Mouse (Mus musculus) stomach, embryonic 15.5 days (tissue): ENCODE results near the gene Gm28051. TPM values are rescaled to one million over a fixed set of nuclear protein-coding genes. Genes with fewer than 3 reads are reported as not detected.
A peak's percentile ranks its signal among the peaks of the same experiment; 100 is the strongest.

ENCODE experiments used
- ATAC-seq: fragments of 200-750 bp; cut with Nextera tagmentation; 2 replicates; pipeline ENCODE4 v1.8.0; 2017; ENCODE audit warnings: low read depth, moderate number of reproducible peaks, moderate TSS enrichment; ENCODE audit not compliant: insufficient read depth, low FRiP score
- H3K27ac ChIP-seq: fragments of 300-500 bp; sonication (generic); 2 replicates; pipeline ENCODE4 v1.5.1; 2015; ENCODE audit warnings: mild to moderate bottlenecking, inconsistent platforms
- H3K27me3 ChIP-seq: fragments of 300-500 bp; sonication (generic); replicated peaks from 2 replicates; pipeline ENCODE4 v1.6.1; 2015; ENCODE audit warnings: inconsistent platforms
- H3K36me3 ChIP-seq: fragments of 300-500 bp; sonication (generic); 2 replicates; pipeline ENCODE4 v1.6.1; 2015; ENCODE audit warnings: inconsistent platforms
- H3K4me1 ChIP-seq: fragments of 300-500 bp; sonication (generic); 2 replicates; pipeline ENCODE4 v1.6.1; 2015; ENCODE audit warnings: inconsistent platforms
- H3K4me2 ChIP-seq: fragments of 300-500 bp; sonication (generic); 2 replicates; pipeline ENCODE4 v1.6.1; 2015; ENCODE audit warnings: mild to moderate bottlenecking, inconsistent platforms
- H3K4me3 ChIP-seq: fragments of 300-500 bp; sonication (generic); replicated peaks from 2 replicates; pipeline ENCODE4 v1.5.1; 2015; ENCODE audit warnings: inconsistent platforms
- H3K9ac ChIP-seq: fragments of 300-500 bp; sonication (generic); 2 replicates; pipeline ENCODE4 v1.6.1; 2015; ENCODE audit warnings: inconsistent platforms
- H3K9me3 ChIP-seq: fragments of 300-500 bp; sonication (generic); 2 replicates; pipeline ENCODE4 v1.6.1; 2016; ENCODE audit warnings: inconsistent platforms
- WGBS: fragments of 180-500 bp; shearing (Covaris S2); methylation state at CpG from one replicate; pipeline ENCODE4 v1.1.7; 2015; 5-methylcytosine and 5-hydroxymethylcytosine counted together
- polyA plus RNA-seq: library from polyadenylated mRNA; unstranded; fragments of >200 nt; fragmentation: Nextera tagmentation; extraction: Ambion mirVana; gene quantifications from 2 replicates; pipeline ENCODE4 v1.2.1, GENCODE M21; 2015

Gene Gm28051
- polyA plus RNA-seq: not detected in 2 replicates

DNA sequence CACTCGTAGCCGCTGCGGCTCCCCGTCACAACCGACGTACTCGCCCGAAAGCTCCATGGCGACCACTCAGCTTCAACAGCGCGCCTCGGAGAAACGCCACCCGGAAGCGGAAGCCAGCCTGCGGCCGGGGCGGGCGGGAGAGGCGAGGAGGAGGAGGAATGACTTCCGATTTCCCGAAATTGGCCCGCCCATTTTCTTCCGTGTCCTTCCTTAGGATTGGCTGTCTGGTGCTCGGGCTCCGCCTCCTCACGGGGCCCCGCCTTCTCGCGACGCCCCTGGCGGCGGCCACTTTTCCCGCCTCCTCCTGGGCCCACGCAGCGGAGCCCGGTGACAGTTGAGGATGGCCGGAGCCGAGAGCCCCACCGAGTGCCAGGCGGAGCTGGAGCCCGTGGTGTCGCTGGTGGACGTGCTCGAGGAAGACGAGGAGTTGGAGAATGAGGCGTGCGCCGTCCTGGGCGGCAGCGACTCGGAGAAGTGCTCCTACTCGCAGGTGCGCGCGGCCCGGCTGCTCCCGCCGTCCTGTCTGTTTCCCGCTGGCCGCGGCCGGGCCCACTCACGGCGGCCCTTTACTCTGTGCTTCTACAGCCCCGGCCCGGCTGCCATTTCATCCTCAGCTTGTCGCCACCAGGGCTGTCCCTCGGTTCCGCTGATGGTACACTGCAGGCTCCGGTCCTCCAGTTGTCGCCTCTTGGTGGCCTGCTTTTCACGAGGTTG is at the start of gene Gm28051, which contains the start of the genes Gon7 and Ubr7:
Gm28051 (minus strand) TSS at position 77 of the 714 bp plus-strand sequence.
Gon7 (minus strand) TSS at position 115 of the 714 bp plus-strand sequence.
Ubr7 (plus strand) TSS at position 279 of the 714 bp plus-strand sequence.
- peak within 1 kb of the TSS; percentile 93 for H3K27ac ChIP-seq
- peak; percentile 95 for ATAC-seq
- no peaks in the 10 kb centered on the region for H3K27me3 ChIP-seq
- no peaks in the 10 kb centered on the region for H3K36me3 ChIP-seq
- peak within 1 kb of the TSS; percentile 68 for H3K4me2 ChIP-seq
- H3K9me3 ChIP-seq: no peaks in the 10 kb centered on the region
- H3K4me3 ChIP-seq: peak within 1 kb of the TSS; percentile 66
- peaks cover 18% of the 10 kb centered on the region; the same call in 1 of the 2 replicates for H3K4me1 ChIP-seq
- under 1% methylated on average over 73 of the region's 73 CpGs for WGBS
- H3K9ac ChIP-seq: peak within 1 kb of the TSS; percentile 68

DNA sequence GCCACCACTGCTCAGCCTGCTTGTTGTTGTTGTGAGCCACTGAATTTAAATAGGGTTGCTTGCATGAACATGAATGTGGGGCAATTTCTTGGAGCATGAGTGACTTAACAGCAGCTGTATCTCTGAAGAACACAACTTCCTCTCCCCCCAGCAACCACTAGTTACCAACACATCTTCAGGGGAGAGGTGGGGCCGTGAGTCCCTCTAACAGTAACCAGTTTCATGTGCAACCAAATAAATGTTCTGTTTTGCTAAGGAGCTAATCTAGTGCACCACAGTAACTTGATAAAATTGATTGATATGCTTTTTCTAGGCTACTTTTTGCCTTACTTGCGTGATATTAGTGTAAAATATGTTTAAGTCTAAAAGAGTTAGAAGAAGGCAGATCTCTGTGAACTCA is 42.0 kb upstream of the Gm28051 start:
- no peak overlapping the region for H3K4me3 ChIP-seq
- no peak overlapping the region for H3K27ac ChIP-seq
- H3K36me3 ChIP-seq: no peaks in the 10 kb centered on the region
- WGBS: 90% methylated on average over 2 of the region's 2 CpGs
- no peak for ATAC-seq
- no peak overlapping the region for H3K4me2 ChIP-seq
- no peak overlapping the region for H3K9ac ChIP-seq
- H3K4me1 ChIP-seq: no peaks in the 10 kb centered on the region
- no peaks in the 10 kb centered on the region for H3K9me3 ChIP-seq
- H3K27me3 ChIP-seq: no peaks in the 10 kb centered on the region

DNA sequence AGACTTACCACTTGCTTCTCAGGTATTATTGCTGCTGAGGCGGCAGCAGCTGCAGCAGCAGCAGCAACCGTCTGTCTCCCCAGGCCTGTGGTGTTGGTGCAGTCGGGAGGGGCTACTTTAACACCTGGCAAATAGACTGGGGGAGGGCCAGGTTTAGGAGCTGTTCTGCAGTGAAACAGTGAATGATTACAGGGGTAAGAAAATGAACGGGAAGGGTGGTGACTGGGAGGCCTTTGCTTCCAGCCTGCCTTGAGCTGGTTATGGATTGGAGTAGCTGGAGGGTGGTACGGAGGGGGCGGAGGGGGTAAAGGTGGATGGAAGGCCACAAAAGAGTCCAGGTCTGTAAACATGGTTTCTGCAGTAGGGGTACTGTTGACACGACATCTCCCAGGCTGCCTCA is 30.4 kb upstream of the Gm28051 start:
- H3K4me2 ChIP-seq: no peak overlapping the region
- H3K27me3 ChIP-seq: no peaks in the 10 kb centered on the region
- 70% methylated on average over 7 of the region's 7 CpGs for WGBS
- no peak overlapping the region for H3K4me3 ChIP-seq
- H3K27ac ChIP-seq: no peak overlapping the region
- no peak for ATAC-seq
- H3K36me3 ChIP-seq: peaks cover 22% of the 10 kb centered on the region
- H3K9me3 ChIP-seq: no peaks in the 10 kb centered on the region
- H3K4me1 ChIP-seq: no peaks in the 10 kb centered on the region
- H3K9ac ChIP-seq: no peak overlapping the region

DNA sequence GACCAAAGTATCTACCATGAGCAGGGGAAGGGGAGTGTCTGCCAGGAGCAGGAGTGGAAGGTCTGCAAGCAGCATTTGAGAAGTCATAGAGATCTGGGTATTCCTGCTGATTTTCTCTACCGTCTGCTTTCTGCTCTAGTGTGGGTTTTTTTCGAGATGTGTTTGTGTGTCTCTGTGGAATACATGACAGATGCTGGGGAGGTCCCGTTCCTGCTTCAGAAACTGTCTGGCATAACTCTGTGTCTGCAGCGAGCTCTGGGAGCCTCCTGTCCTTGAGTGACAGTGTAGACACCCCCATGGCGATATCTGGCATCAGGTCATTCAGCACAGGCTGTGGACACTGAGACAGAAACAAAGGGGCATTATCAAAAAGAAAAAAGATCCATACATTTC is 28.0 kb upstream of the Gm28051 start:
- ATAC-seq: no peak
- Histone ChIP-seq H3K27ac (no peak overlapping the region), H3K27me3 (no peaks in the 10 kb centered on the region), H3K36me3 (peaks cover 16% of the 10 kb centered on the region), H3K9me3 (no peaks in the 10 kb centered on the region), H3K4me1 (no peaks in the 10 kb centered on the region), H3K4me3 (no peak overlapping the region), H3K4me2 (no peak overlapping the region), H3K9ac (no peak overlapping the region)
- 81% methylated on average over 5 of the region's 5 CpGs for WGBS

DNA sequence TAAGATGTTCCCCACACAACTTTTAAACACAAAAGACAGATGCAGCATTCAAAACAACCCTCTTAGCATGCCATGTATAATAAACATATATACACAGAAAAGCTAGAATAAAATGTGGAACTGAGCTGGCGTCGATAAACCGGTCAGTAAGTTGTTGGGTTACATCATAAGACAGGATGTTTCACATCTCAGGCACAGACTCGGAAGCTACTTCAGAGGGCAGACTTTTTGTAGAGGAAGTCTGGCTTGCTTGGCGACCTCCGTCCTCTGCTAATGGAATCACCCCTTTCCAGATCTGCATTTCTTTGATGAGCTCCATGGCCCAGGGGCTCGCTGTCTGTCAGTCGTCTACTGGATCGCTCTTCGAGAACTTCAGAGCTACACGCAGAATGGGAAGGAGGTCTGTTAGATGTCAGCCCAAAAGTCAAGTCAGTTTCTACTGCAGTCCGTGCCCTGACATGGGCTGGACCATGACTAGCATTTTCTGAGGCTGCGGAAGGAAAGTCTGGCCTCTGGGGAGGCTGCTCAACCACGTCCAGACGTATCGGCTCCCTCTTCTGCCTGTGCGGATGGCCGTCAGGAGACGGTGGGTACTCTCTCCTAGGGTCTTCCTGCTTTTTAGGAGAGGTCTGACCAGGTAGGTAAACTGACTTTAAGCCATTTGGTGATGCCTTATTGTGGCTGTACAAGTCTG is 27.5 kb upstream of the Gm28051 start:
- H3K9me3 ChIP-seq: no peaks in the 10 kb centered on the region
- WGBS: 82% methylated on average over 19 of the region's 19 CpGs
- H3K36me3 ChIP-seq: peaks cover 16% of the 10 kb centered on the region

DNA sequence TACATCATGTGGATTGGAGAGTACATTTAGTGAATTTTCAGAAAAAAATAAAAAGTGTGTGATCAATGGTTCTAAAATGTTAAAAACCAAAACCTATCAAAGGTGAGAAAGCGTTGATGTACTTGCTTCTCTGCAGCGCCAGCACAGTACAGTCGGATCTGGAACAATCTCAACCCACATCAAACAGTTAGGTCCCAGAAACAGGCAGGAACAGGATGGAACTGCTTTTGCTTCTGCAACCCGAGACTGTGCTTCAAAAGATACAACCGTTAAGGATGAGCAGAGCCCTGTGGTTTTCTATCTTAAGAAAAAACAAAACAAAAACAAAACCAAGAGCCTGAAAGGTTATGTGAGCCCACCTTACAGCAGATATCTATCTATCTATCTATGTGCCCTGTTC is 25.3 kb upstream of the Gm28051 start:
- Histone ChIP-seq H3K4me2 (no peak overlapping the region), H3K9me3 (no peaks in the 10 kb centered on the region), H3K9ac (no peak overlapping the region), H3K27ac (no peak overlapping the region), H3K27me3 (no peaks in the 10 kb centered on the region), H3K36me3 (peaks cover 10% of the 10 kb centered on the region), H3K4me3 (no peak overlapping the region), H3K4me1 (no peaks in the 10 kb centered on the region)
- 88% methylated on average over 5 of the region's 5 CpGs for WGBS
- no peak for ATAC-seq

More for the DNA sequence above, 27.5 kb upstream of the Gm28051 start:
- Histone ChIP-seq H3K4me3 (no peak overlapping the region), H3K4me1 (no peaks in the 10 kb centered on the region), H3K9ac (no peak overlapping the region), H3K27me3 (no peaks in the 10 kb centered on the region), H3K27ac (no peak overlapping the region), H3K4me2 (no peak overlapping the region)
- no peak for ATAC-seq

DNA sequence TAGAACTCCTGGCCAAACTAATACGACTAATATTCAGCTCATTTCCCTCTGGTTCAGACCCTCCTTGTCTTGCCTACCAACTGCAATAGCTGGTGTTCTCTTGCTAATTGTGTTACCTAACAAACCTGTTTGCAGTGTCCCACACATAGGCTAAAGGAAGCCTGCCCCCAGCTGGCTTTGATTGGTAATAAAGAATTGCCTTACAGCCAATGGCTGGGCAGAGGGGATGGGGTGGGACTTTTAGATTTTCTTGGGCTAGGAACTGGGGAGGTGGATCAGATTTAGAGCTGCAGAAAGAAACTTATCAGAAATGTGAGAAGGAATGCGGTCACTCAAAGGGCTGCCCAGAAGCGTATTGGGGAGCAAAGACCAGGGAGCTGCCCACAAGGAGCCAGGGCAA is 21.9 kb upstream of the Gm28051 start:
- ATAC-seq: peak; percentile 75
- Histone ChIP-seq H3K36me3 (peaks cover 17% of the 10 kb centered on the region; the same call in 1 of the 2 replicates), H3K4me3 (no peak overlapping the region), H3K27ac (no peak overlapping the region), H3K9ac (no peak overlapping the region), H3K9me3 (no peaks in the 10 kb centered on the region), H3K4me2 (no peak overlapping the region), H3K4me1 (no peaks in the 10 kb centered on the region), H3K27me3 (no peaks in the 10 kb centered on the region)
- 43% methylated on average over 3 of the region's 3 CpGs for WGBS

DNA sequence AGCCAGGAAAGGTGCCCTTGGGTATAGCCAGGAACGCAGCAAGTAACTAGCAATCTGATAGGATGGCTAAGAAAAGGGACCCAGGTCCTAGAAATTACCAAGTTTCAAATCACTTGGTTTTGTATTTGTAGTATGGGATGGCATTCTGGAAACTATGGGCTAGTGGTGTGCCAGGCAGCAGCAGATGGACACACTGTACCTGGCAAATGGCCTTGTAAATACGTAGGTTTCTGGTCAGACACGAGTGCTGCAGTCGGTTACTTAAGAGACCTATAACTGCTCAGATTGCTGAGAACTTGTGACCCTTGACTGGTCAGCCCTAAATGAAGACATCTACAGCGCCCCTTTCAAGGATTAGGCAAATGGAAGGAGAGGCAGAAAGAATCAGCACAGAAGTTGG is 20.6 kb upstream of the Gm28051 start:
- no peaks in the 10 kb centered on the region for H3K9me3 ChIP-seq
- ATAC-seq: no peak
- WGBS: 84% methylated on average over 5 of the region's 5 CpGs
- H3K9ac ChIP-seq: no peak overlapping the region
- no peaks in the 10 kb centered on the region for H3K27me3 ChIP-seq
- H3K4me2 ChIP-seq: no peak overlapping the region
- no peak overlapping the region for H3K4me3 ChIP-seq
- peaks cover 25% of the 10 kb centered on the region; the same call in 1 of the 2 replicates for H3K36me3 ChIP-seq
- H3K27ac ChIP-seq: no peak overlapping the region
- no peaks in the 10 kb centered on the region for H3K4me1 ChIP-seq

DNA sequence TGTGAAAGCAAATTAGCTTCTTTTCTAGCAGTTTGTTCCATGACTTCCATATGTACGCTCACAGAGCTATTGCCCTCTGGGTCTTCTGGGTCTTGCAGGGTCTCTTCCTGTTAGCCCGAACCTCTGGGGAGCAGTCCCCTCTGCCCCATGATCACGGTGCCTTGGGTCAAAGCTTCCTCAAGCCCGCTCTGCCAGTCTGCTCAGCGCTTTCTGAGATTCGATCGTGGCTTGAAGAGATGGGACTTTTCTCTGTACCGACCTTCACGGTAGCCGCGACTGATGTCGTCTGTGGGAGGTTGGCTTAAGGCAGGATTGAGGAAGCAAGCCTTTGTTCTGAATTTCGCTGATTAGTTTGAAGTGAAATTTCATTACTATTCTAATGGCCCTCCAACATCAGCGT is 18.5 kb upstream of the Gm28051 start:
- Histone ChIP-seq H3K9me3 (no peaks in the 10 kb centered on the region), H3K4me2 (no peak overlapping the region), H3K4me3 (no peak overlapping the region), H3K4me1 (no peaks in the 10 kb centered on the region), H3K36me3 (peaks cover 41% of the 10 kb centered on the region), H3K9ac (no peak overlapping the region), H3K27me3 (no peaks in the 10 kb centered on the region), H3K27ac (no peak overlapping the region)
- 91% methylated on average over 14 of the region's 14 CpGs for WGBS
- no peak for ATAC-seq

DNA sequence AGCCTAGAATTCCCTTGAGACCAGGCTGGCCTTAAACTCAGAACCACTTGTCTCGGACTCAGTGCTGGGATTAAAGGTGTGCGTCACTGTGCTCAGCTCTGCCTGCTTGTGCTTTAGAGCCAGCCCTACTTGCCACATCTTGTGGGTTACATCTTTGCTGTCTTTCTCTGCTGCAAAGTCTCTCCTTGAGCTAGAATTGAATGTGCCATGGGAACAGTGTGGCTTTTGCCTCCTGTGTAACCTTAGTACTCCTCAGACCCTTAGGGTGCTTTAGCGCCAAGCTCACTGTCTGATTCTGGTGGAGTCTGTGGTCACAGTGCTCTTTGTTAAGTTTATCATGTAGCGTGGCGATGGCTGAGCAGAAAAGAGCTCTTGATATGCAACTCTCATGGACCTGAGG is 15.1 kb upstream of the Gm28051 start:
- peaks cover 65% of the 10 kb centered on the region for H3K36me3 ChIP-seq
- ATAC-seq: no peak

DNA sequence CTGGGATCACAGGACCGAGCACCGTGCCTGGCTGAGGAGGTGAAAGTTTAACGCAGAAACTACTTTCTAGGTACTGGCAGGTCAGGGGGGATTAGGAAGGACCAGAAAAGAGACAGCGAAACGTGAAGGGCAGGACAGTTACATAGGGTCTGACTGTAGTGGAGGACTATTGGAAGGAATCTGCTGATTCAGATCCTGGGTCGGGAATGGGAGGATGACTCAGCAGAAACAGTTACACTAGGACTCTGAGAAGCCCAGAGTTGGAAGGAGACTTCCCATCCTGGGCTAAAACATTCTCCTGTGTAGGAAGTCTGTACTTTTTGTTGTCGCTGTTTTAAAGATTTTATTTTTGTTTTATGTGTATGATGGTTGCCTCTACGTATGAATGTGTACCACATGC is 14.0 kb upstream of the Gm28051 start:
- no peaks in the 10 kb centered on the region for H3K9me3 ChIP-seq
- no peaks in the 10 kb centered on the region for H3K27me3 ChIP-seq
- H3K36me3 ChIP-seq: peaks cover 68% of the 10 kb centered on the region
- no peak overlapping the region for H3K4me2 ChIP-seq
- WGBS: 96% methylated on average over 8 of the region's 8 CpGs
- H3K9ac ChIP-seq: no peak overlapping the region
- no peak overlapping the region for H3K4me3 ChIP-seq
- no peaks in the 10 kb centered on the region for H3K4me1 ChIP-seq
- no peak for ATAC-seq
- no peak overlapping the region for H3K27ac ChIP-seq

More for the DNA sequence above, 15.1 kb upstream of the Gm28051 start:
- Histone ChIP-seq H3K4me2 (no peak overlapping the region), H3K27me3 (no peaks in the 10 kb centered on the region), H3K4me3 (no peak overlapping the region), H3K9me3 (no peaks in the 10 kb centered on the region), H3K27ac (no peak overlapping the region), H3K4me1 (no peaks in the 10 kb centered on the region), H3K9ac (no peak overlapping the region)
- 95% methylated on average over 5 of the region's 5 CpGs for WGBS

DNA sequence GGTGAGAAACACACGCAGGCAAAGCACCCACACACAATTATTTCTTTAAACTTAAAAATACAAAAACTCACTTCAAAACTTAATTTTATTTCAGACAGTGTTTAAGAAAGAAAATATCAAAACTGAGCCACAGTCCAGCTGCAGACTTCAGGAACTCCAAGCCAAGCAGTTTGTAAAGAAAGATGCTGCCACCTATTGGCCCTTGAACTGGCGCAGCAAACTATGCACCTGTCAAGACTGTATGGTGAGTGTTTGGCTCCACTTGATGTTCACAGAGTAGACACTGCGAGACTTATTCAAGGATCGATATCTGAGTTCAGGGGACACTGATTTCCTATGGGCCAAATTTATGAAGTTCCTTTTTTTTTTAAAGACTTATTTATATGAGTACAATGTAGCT is 11.4 kb upstream of the Gm28051 start:
- Histone ChIP-seq H3K4me2 (no peak overlapping the region), H3K27ac (no peak overlapping the region), H3K4me3 (no peak overlapping the region), H3K9ac (no peak overlapping the region), H3K36me3 (peaks cover 60% of the 10 kb centered on the region), H3K4me1 (no peaks in the 10 kb centered on the region), H3K27me3 (no peaks in the 10 kb centered on the region), H3K9me3 (no peaks in the 10 kb centered on the region)
- 90% methylated on average over 4 of the region's 4 CpGs for WGBS
- no peak for ATAC-seq
